Mouse (Mus musculus) cortical plate, adult 2 months (tissue): Measurements from ENCODE around the gene Zcchc24. TPM values are rescaled to one million over a fixed set of nuclear protein-coding genes. Genes with fewer than 3 reads are reported as not detected.
A peak's percentile ranks its signal among the peaks of the same experiment; 100 is the strongest.

Experiments
- H3K27ac ChIP-seq: fragments of 200-500 bp; 2 replicates; pipeline ENCODE4 v1.5.1; 2012; ENCODE audit warnings: low read length, control low read depth, inconsistent platforms; ENCODE audit not compliant: insufficient read depth
- H3K4me1 ChIP-seq: fragments of 200-500 bp; 2 replicates; pipeline ENCODE4 v1.6.1; 2011; ENCODE audit warnings: low read length; ENCODE audit not compliant: control insufficient read depth, insufficient read depth
- H3K4me3 ChIP-seq: fragments of 200-500 bp; 2 replicates; pipeline ENCODE4 v1.5.1; 2011; ENCODE audit warnings: mild to moderate bottlenecking, low read length, control low read depth; ENCODE audit not compliant: insufficient read depth
- CTCF ChIP-seq: fragments of 200-500 bp; IDR thresholded peaks from 2 replicates; pipeline ENCODE4 v1.5.1; 2011; ENCODE audit warnings: mild to moderate bottlenecking, control low read depth, low read length; ENCODE audit not compliant: insufficient read depth; ENCODE audit errors: extremely low read depth
- POLR2A ChIP-seq: fragments of 200-500 bp; IDR thresholded peaks from 2 replicates; pipeline ENCODE4 v1.6.1; 2011; ENCODE audit warnings: mild to moderate bottlenecking, low read length, control low read depth; ENCODE audit not compliant: insufficient read depth; ENCODE audit errors: extremely low read depth
- polyA plus RNA-seq: library from polyadenylated mRNA; depleted of rRNA; stranded (reverse); fragments of >200 nt; gene quantifications from 2 replicates; pipeline ENCODE4 v1.2.3, GENCODE M21; 2012

Gene Zcchc24
- polyA plus RNA-seq, 1 experiment, result 52.1 TPM

GRCm38 (mm10) chr14:25742943-25743342, 25.9 kb downstream of the Zcchc24 start:
- no peak overlapping the region for H3K27ac ChIP-seq
- no peaks in the 10 kb centered on the region; the same call in 1 of the 2 replicates for H3K4me1 ChIP-seq
- no peak overlapping the region for H3K4me3 ChIP-seq
- TF ChIP-seq CTCF, result no peak
- no peak for TF ChIP-seq POLR2A

DNA sequence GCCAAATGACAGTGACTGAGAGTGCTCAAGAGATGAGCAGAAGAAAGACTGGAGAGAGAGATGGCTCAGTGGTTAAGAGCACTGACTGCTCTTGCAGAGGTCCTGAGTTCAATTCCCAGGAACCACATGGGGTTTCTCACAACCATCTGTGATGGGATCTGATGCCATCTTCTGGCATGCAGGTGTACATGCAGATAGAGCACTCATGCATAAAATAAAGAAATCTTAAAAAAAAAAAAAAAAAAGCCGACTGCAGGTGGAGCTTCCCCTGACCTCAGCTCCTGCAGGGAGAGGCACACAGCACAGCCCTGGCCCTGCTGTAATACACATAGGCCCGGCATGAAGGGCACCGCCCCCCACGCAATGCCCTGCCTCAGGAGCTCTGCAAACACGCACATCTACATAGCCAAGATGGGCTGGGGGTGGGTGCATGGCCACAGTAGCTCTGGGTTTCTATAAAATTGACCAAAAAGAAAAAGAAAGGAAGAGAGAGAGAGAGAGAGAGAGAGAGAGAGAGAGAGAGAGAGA, 26.9 kb downstream of the Zcchc24 start:
- Histone ChIP-seq H3K27ac (no peak overlapping the region), H3K4me3 (no peak overlapping the region), H3K4me1 (no peaks in the 10 kb centered on the region; the same call in 1 of the 2 replicates)
- TF ChIP-seq CTCF (no peak), POLR2A (no peak)

- H3K27ac ChIP-seq, result peak overlapping the region; percentile 83
Measured at GRCm38 (mm10) chr14:25741211-25741610, 27.6 kb downstream of the Zcchc24 start.

GRCm38 (mm10) chr14:25739957-25740565, 28.8 kb downstream of the Zcchc24 start:
- TF ChIP-seq CTCF (peak; percentile 3; the same call in 1 of the 2 replicates), POLR2A (no peak)
- Histone ChIP-seq H3K27ac (peak overlapping the region; percentile 10; the same call in 1 of the 2 replicates), H3K4me1 (no peaks in the 10 kb centered on the region), H3K4me3 (no peak overlapping the region)

More at GRCm38 (mm10) chr14:25741211-25741610, 27.6 kb downstream of the Zcchc24 start:
- no peak for TF ChIP-seq CTCF
- no peak for TF ChIP-seq POLR2A
- H3K4me1 ChIP-seq, result no peaks in the 10 kb centered on the region; the same call in 1 of the 2 replicates
- H3K4me3 ChIP-seq, result no peak overlapping the region

DNA sequence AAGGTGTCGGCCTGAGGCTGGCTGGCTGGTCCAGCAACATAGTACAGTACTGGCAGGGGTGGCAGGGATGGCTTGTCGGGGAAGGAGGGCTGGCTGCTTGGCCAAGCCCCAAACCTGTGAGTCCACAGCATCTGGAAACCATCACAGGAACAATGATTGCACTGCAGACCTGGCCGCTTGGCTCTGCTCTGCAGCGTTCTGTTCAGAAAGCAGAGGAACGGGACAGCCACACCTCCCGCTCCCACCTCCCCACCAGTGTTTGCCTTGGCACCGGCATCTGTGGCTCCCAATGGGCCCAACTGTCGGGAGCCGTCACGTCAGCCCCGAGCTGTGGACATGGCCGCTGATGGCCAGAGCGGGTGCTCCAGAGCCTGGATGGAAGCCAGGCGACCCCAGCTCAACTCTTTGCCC, 30.2 kb downstream of the Zcchc24 start:
- Histone ChIP-seq H3K4me3 (no peak overlapping the region), H3K4me1 (no peaks in the 10 kb centered on the region), H3K27ac (no peak overlapping the region)
- no peak for TF ChIP-seq POLR2A

- Histone ChIP-seq H3K4me1 (no peaks in the 10 kb centered on the region), H3K4me3 (no peak overlapping the region), H3K27ac (no peak overlapping the region)
- TF ChIP-seq CTCF, result no peak
- no peak for TF ChIP-seq POLR2A
Measured at GRCm38 (mm10) chr14:25736589-25736988, 32.2 kb downstream of the Zcchc24 start.

- Histone ChIP-seq H3K4me3 (no peak overlapping the region), H3K27ac (no peak overlapping the region), H3K4me1 (no peaks in the 10 kb centered on the region)
- TF ChIP-seq CTCF (no peak), POLR2A (no peak)
Measured at GRCm38 (mm10) chr14:25736140-25736539, 32.7 kb downstream of the Zcchc24 start.

GRCm38 (mm10) chr14:25734736-25735716, 33.8 kb downstream of the Zcchc24 start:
- Histone ChIP-seq H3K4me3 (no peak overlapping the region), H3K27ac (peak overlapping the region; percentile 57; the same call in 1 of the 2 replicates), H3K4me1 (no peaks in the 10 kb centered on the region)
- TF ChIP-seq POLR2A, result no peak

GRCm38 (mm10) chr14:25727149-25727510, 41.7 kb downstream of the Zcchc24 start:
- H3K27ac ChIP-seq, result no peak overlapping the region
- H3K4me1 ChIP-seq, result no peaks in the 10 kb centered on the region
- TF ChIP-seq POLR2A (no peak), CTCF (no peak)
- H3K4me3 ChIP-seq, result no peak overlapping the region
